Mouse (Mus musculus) bone marrow macrophage, adult 2 months (primary cell): ENCODE data around the gene Ppp1r21. TPM values are rescaled to one million over a fixed set of nuclear protein-coding genes. Genes with fewer than 3 reads are reported as not detected.

Experiments used
- H3K27ac ChIP-seq: 2 replicates; pipeline ENCODE4 v1.5.1; 2012; ENCODE audit warnings: low read depth, low read length; ENCODE audit not compliant: insufficient read depth
- H3K4me1 ChIP-seq: 2 replicates; pipeline ENCODE4 v1.6.1; 2012; ENCODE audit warnings: low read length; ENCODE audit not compliant: control insufficient read depth, insufficient read depth
- H3K4me3 ChIP-seq: 2 replicates; pipeline ENCODE4 v1.5.1; 2012; ENCODE audit warnings: mild to moderate bottlenecking, low read length, moderate library complexity; ENCODE audit not compliant: insufficient read depth
- CTCF ChIP-seq: IDR thresholded peaks from 2 replicates; pipeline ENCODE4 v1.5.1; 2012; ENCODE audit warnings: low read depth, mild to moderate bottlenecking, low read length, moderate library complexity
- POLR2A ChIP-seq: IDR thresholded peaks from 2 replicates; pipeline ENCODE4 v1.6.1; 2012; ENCODE audit warnings: mild to moderate bottlenecking, low read depth, low read length, borderline replicate concordance
- polyA plus RNA-seq: library from polyadenylated mRNA; stranded (reverse); fragments of >200 nt; gene quantifications from 2 replicates; pipeline ENCODE4 v1.2.4, GENCODE M21; 2012; ENCODE audit not compliant: missing spikeins, insufficient read depth, insufficient read length

Ppp1r21 gene
- polyA plus RNA-seq, 1 experiment, result 109 TPM

DNA sequence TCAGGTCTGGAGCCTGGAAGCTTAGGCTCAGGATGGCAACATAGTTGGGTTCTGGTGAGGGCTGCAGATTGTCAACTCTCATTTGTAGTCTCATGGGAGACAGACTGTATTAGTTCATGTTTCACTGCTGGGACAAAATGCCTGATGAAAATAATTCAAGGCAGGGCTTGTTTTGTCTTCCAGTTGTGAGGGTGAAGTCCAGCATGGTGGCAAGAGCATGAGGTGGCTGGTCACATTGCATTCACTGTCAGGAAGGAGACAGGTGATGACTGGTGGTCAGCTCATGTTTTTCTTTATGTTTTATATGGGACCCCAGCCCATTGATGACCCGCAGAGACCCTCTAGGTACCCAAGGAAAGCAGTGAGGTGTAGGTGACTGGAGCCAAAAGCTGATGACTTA lies 92.8 kb downstream of the Ppp1r21 start:
- H3K27ac ChIP-seq, result no peak overlapping the region

DNA sequence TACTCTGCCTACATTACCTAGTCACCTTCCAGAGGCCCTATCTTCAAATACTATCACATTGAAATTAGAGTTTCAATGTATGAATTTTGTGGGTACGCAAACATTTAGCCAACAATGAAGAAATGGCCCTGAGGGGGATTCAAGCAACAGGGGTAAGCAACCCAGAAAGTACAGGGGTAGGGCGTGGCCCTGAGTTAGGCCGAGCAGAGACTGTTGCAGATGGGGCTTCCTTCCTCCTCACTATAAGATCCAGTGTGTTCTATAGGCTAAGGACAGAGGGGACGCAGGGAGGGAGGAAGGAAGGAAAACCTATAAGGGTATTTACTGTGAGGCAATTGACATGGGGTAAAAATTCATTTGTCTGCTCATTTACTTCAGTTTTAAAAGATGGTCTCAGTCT lies 94.5 kb downstream of the Ppp1r21 start:
- no peak for TF ChIP-seq POLR2A
- no peak for TF ChIP-seq CTCF
- Histone ChIP-seq H3K4me1 (peaks cover 13% of the 10 kb centered on the region), H3K4me3 (no peak overlapping the region), H3K27ac (no peak overlapping the region)

More for the DNA sequence above, 92.8 kb downstream of the Ppp1r21 start:
- no peak for TF ChIP-seq POLR2A
- no peak for TF ChIP-seq CTCF
- Histone ChIP-seq H3K4me3 (no peak overlapping the region), H3K4me1 (peaks cover 10% of the 10 kb centered on the region)

DNA sequence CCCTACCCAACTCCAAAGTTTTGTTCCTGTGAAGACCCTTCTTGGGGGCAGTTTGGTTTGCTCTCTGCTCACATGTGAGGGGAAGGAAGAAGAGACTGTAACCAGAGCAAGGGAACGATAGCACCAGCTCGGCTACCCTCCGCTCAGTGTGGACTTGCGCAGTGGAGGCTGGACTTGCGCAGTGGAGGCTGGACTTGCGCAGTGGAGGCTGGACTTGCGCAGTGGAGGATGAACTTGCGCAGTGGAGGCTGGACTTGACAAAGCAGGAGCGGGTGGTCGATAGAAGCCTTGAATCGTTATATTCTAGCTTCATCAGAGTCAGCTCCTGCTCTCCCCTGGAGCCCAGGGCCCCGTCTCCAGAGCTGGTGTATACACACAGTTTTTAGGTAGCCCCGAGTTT lies 95.4 kb downstream of the Ppp1r21 start:
- Histone ChIP-seq H3K27ac (no peak overlapping the region), H3K4me3 (no peak overlapping the region), H3K4me1 (peaks cover 13% of the 10 kb centered on the region)
- TF ChIP-seq CTCF (no peak), POLR2A (no peak)

DNA sequence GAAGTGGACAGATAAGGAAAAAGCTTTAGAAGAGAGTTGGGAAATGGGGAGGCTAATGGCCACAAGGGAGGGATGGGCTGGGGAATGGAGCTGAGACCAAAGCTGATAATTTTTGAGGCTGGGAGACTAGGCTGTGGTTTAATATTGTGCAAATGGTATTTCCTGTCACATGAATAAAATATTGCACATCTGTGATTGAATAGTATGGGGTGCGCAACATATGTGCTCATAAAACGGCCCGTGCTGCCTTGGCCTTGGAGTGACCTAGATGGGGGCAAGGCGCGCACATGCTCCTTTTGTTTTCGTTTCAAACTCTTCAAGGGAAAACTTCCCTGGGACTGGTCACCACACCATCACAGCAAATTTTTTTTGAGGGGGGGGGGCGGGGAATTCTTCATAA lies 96.0 kb downstream of the Ppp1r21 start:
- no peak overlapping the region for H3K27ac ChIP-seq
- TF ChIP-seq CTCF (no peak), POLR2A (no peak)
- peaks cover 13% of the 10 kb centered on the region for H3K4me1 ChIP-seq
- no peak overlapping the region for H3K4me3 ChIP-seq

DNA sequence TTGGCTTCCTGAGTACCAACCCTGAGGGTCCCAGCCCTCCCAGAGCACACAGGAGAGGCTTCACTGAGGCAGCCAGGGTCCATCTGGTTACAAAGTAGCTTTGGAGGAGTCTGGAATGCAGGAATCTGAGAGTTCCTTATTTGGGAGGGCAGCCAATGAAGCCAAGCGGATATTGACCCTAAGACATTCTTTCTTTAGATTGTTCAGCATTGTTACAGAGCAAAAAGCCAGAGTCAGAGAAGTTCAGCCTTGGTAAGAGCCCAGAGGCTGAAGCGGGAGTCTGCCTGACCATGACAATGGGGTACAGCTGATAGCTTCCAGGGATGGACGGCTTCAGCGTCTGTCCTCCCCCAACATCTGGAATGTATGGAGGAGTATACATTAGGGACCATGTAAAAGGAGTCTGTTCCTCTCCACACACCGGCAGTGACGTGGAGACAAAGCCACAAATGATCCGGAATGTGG lies 96.5 kb downstream of the Ppp1r21 start:
- Histone ChIP-seq H3K27ac (no peak overlapping the region), H3K4me1 (peaks cover 13% of the 10 kb centered on the region), H3K4me3 (no peak overlapping the region)
- TF ChIP-seq POLR2A (no peak), CTCF (no peak)

DNA sequence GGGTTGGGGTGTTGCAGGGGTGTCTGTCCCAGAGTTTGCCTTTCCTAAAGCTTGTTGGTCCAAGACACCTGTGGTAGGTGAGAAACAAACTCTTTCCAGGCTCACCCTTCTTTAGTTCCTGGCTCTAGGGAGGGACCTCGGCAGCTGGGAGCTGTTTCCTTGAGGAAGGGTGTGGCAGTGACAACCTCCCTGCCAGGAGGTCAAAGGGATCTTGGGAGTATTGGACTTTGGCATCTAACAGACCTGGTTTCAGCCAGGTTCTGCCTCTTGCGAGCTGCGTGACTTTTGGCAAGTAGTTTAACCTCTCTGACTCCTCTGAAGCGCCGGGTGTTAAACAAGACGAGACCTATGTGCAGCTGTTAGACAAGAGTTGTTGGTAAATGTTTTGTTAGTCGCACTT lies 97.2 kb downstream of the Ppp1r21 start:
- H3K27ac ChIP-seq, result no peak overlapping the region
- no peak for TF ChIP-seq POLR2A
- no peak for TF ChIP-seq CTCF
- peaks cover 13% of the 10 kb centered on the region for H3K4me1 ChIP-seq
- no peak overlapping the region for H3K4me3 ChIP-seq

DNA sequence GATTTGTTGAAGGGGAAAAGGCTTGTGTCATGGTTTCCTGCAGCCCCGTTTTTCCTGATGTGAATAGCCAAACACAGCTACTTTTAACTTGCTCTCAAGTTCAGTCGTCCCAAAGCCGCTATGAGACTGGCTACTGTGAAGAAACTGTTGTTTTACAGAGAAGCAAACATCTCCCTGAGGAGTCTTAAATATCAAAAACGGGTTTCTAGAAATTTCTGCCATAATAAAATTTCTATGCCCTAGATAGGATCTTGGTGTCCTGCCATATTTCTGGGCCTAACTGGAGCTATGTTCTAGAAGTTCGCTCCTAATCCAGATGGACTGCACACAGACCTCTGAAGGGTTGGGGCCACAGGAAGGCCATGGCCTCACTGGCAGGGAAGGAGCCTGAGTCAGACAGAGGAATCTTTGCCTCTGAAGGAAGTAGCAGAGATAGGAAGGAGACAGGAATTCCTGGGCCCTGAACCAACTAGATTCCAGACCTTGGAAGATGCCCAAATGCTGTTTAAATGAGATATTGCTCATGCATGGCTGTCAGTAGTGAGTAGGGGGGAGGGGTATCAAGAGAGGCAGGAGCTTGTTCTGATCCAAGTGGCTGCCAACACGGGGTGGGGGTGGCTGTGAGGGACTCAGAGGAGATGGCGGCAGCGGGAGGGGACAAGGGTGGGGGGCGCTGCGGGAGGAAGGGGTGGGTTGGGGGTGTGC lies 98.9 kb downstream of the Ppp1r21 start:
- no peak overlapping the region for H3K4me3 ChIP-seq
- no peak for TF ChIP-seq CTCF
- TF ChIP-seq POLR2A, result no peak
- no peak overlapping the region for H3K27ac ChIP-seq
- peaks cover 13% of the 10 kb centered on the region for H3K4me1 ChIP-seq

DNA sequence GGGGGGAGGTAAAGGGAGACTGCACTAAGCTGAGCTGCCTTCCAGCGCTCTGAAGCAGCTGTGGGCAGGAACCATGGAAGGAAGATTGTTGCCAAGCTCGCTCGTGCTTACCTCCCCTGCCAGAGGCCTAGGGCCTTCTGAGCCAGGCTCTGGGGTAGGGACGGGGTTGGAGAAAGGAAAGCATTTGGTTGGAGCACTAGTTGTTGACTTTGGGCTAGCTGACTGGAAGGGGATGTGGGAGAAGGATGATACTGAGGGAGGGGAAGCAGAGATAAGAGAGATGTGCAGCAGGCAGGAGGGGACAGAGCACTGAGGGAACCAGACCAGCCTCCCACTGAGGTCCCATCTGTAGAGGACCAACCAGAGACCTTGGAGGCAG lies 99.5 kb downstream of the Ppp1r21 start:
- H3K4me3 ChIP-seq, result no peak overlapping the region
- TF ChIP-seq CTCF, result no peak
- TF ChIP-seq POLR2A, result no peak
- no peak overlapping the region for H3K27ac ChIP-seq
- peaks cover 13% of the 10 kb centered on the region for H3K4me1 ChIP-seq

DNA sequence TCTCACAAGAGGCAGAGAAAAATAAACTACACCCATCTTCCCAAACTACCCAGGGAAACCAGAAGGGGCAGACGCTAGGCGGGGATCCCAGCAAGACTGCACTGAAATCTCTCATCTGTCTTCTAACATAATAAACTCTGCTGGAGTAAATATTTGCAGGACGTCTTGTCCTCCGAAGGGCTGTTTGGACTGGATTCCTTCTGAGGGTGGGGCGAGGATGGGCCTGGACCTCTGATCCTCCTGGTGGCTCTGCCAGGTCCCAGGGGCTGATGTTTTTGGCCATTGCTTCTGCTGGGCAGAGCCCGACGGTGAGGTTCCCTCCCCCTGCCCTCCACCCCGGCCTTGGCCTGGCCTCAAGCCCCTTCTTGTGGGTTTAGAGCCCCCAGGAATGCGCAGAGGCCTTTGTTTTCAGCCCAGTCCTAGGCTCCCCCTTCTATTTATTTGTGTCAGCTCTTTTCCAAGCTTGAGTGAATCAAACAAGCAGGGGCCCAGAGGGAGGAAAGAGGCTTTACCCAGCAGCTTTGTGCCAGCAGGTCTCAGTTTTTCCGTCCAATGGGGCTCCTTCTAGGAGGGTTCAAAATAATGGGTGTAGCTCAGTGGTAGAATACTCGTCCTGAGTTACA lies 100.1 kb downstream of the Ppp1r21 start:
- no peak overlapping the region for H3K27ac ChIP-seq
- TF ChIP-seq POLR2A, result no peak
- no peak for TF ChIP-seq CTCF
- H3K4me3 ChIP-seq, result no peak overlapping the region
- H3K4me1 ChIP-seq, result peaks cover 13% of the 10 kb centered on the region

DNA sequence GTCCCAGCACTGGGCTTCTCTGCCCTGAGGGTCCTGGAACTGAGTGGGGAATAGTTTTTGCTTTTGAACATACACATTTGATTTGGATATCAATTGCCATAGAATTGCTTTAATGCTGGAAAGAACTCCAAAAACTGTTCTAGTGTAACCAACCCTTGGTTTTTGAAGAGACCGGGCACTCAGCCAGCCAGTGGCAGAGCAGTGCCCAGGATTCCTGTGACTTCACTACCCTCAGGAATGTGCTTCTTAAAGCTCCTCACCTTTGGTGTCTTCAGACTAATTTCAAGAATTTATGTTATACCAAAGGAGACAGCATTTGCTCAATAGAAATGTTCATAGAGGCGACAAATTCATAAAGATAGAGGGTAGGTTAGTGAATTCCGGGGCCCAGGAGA lies 100.6 kb downstream of the Ppp1r21 start:
- TF ChIP-seq CTCF (no peak), POLR2A (no peak)
- no peak overlapping the region for H3K4me3 ChIP-seq
- no peak overlapping the region for H3K27ac ChIP-seq
- H3K4me1 ChIP-seq, result peaks cover 9% of the 10 kb centered on the region
